Mouse (Mus musculus): ENCODE measurements around the gene Higd2a. TPM values are rescaled to one million over a fixed set of nuclear protein-coding genes. Genes with fewer than 3 reads are reported as not detected.

Higd2a gene
- polyA plus RNA-seq, 1 experiment: 163 TPM

GRCm38 (mm10) chr13:54596870-54597269 lies 6.9 kb downstream of the Higd2a start:
- no peaks in the 10 kb centered on the region for H3K27me3 ChIP-seq (ENCODE audit: control insufficient read depth, insufficient read depth, low read length)
- peaks cover 8% of the 10 kb centered on the region for H3K36me3 ChIP-seq (ENCODE audit: control insufficient read depth, insufficient read depth, low read length)
- H3K27ac ChIP-seq (ENCODE audit: insufficient read depth, low read depth, low read length): no peak overlapping the region; the same call in 1 of the 2 replicates
- 56% methylated on average over 5 of the region's 5 CpGs for WGBS
- TF ChIP-seq CTCF (IDR thresholded peaks at IDR 0.05; ENCODE audit: extremely low read depth, insufficient read length, insufficient replicate concordance, low read depth, low read length) (no peak), POLR2A (IDR thresholded peaks at IDR 0.05; ENCODE audit: low read depth, low read length) (no peak)
- no peak overlapping the region for H3K4me3 ChIP-seq (ENCODE audit: low read depth, low read length)
- peaks cover 18% of the 10 kb centered on the region for H3K4me1 ChIP-seq (ENCODE audit: control insufficient read depth, insufficient read depth, insufficient read length, low read length)

GRCm38 (mm10) chr13:54598622-54599143 lies 8.7 kb downstream of the Higd2a start:
- Histone ChIP-seq H3K27me3 (ENCODE audit: control insufficient read depth, insufficient read depth, low read length) (no peaks in the 10 kb centered on the region), H3K4me3 (ENCODE audit: low read depth, low read length) (no peak overlapping the region), H3K36me3 (ENCODE audit: control insufficient read depth, insufficient read depth, low read length) (peaks cover 5% of the 10 kb centered on the region), H3K27ac (ENCODE audit: insufficient read depth, low read depth, low read length) (no peak overlapping the region; the same call in 1 of the 2 replicates), H3K4me1 (ENCODE audit: control insufficient read depth, insufficient read depth, insufficient read length, low read length) (peaks cover 32% of the 10 kb centered on the region)
- TF ChIP-seq POLR2A (IDR thresholded peaks at IDR 0.05; ENCODE audit: low read depth, low read length) (no peak), CTCF (IDR thresholded peaks at IDR 0.05; ENCODE audit: extremely low read depth, insufficient read length, insufficient replicate concordance, low read depth, low read length) (no peak)
- 55% methylated on average over 12 of the region's 12 CpGs for WGBS

- peak overlapping the region; percentile 96 for H3K27ac ChIP-seq (ENCODE audit: insufficient read depth, low read depth, low read length)
- H3K4me1 ChIP-seq (ENCODE audit: control insufficient read depth, insufficient read depth, insufficient read length, low read length): peaks cover 33% of the 10 kb centered on the region
- WGBS: 17% methylated on average over 3 of the region's 3 CpGs
Observed at GRCm38 (mm10) chr13:54602639-54603111, 12.7 kb downstream of the Higd2a start.

GRCm38 (mm10) chr13:54603501-54603900 lies 13.5 kb downstream of the Higd2a start:
- H3K36me3 ChIP-seq (ENCODE audit: control insufficient read depth, insufficient read depth, low read length): peaks cover 9% of the 10 kb centered on the region
- peaks cover 33% of the 10 kb centered on the region for H3K4me1 ChIP-seq (ENCODE audit: control insufficient read depth, insufficient read depth, insufficient read length, low read length)
- no peaks in the 10 kb centered on the region for H3K27me3 ChIP-seq (ENCODE audit: control insufficient read depth, insufficient read depth, low read length)
- H3K27ac ChIP-seq (ENCODE audit: insufficient read depth, low read depth, low read length): peak overlapping the region; percentile 96
- no peak for TF ChIP-seq POLR2A (IDR thresholded peaks at IDR 0.05; ENCODE audit: low read depth, low read length)
- no peak for TF ChIP-seq CTCF (IDR thresholded peaks at IDR 0.05; ENCODE audit: extremely low read depth, insufficient read length, insufficient replicate concordance, low read depth, low read length)
- H3K4me3 ChIP-seq (ENCODE audit: low read depth, low read length): no peak overlapping the region

More at GRCm38 (mm10) chr13:54602639-54603111, 12.7 kb downstream of the Higd2a start:
- Histone ChIP-seq H3K27me3 (ENCODE audit: control insufficient read depth, insufficient read depth, low read length) (no peaks in the 10 kb centered on the region), H3K4me3 (ENCODE audit: low read depth, low read length) (no peak overlapping the region), H3K36me3 (ENCODE audit: control insufficient read depth, insufficient read depth, low read length) (peaks cover 9% of the 10 kb centered on the region)
- TF ChIP-seq CTCF (IDR thresholded peaks at IDR 0.05; ENCODE audit: extremely low read depth, insufficient read length, insufficient replicate concordance, low read depth, low read length) (no peak), POLR2A (IDR thresholded peaks at IDR 0.05; ENCODE audit: low read depth, low read length) (no peak)

- TF ChIP-seq POLR2A (IDR thresholded peaks at IDR 0.05; ENCODE audit: low read depth, low read length) (no peak), CTCF (IDR thresholded peaks at IDR 0.05; ENCODE audit: extremely low read depth, insufficient read length, insufficient replicate concordance, low read depth, low read length) (no peak)
- H3K4me3 ChIP-seq (ENCODE audit: low read depth, low read length): no peak overlapping the region
- H3K4me1 ChIP-seq (ENCODE audit: control insufficient read depth, insufficient read depth, insufficient read length, low read length): peaks cover 34% of the 10 kb centered on the region
- no peaks in the 10 kb centered on the region for H3K27me3 ChIP-seq (ENCODE audit: control insufficient read depth, insufficient read depth, low read length)
- WGBS: 86% methylated on average over 4 of the region's 4 CpGs
- H3K27ac ChIP-seq (ENCODE audit: insufficient read depth, low read depth, low read length): peak overlapping the region; percentile 92; the same call in 1 of the 2 replicates
- peaks cover 9% of the 10 kb centered on the region for H3K36me3 ChIP-seq (ENCODE audit: control insufficient read depth, insufficient read depth, low read length)
Observed at GRCm38 (mm10) chr13:54604221-54604620, 14.2 kb downstream of the Higd2a start.

GRCm38 (mm10) chr13:54605426-54605825 lies 15.4 kb downstream of the Higd2a start:
- peak overlapping the region; percentile 92 for H3K27ac ChIP-seq (ENCODE audit: insufficient read depth, low read depth, low read length)

GRCm38 (mm10) chr13:54607204-54607603 lies 17.2 kb downstream of the Higd2a start:
- Histone ChIP-seq H3K4me1 (ENCODE audit: control insufficient read depth, insufficient read depth, insufficient read length, low read length) (peaks cover 30% of the 10 kb centered on the region), H3K27ac (ENCODE audit: insufficient read depth, low read depth, low read length) (no peak overlapping the region), H3K27me3 (ENCODE audit: control insufficient read depth, insufficient read depth, low read length) (no peaks in the 10 kb centered on the region), H3K4me3 (ENCODE audit: low read depth, low read length) (no peak overlapping the region), H3K36me3 (ENCODE audit: control insufficient read depth, insufficient read depth, low read length) (peaks cover 9% of the 10 kb centered on the region)
- 66% methylated on average over 5 of the region's 5 CpGs for WGBS
- TF ChIP-seq CTCF (IDR thresholded peaks at IDR 0.05; ENCODE audit: extremely low read depth, insufficient read length, insufficient replicate concordance, low read depth, low read length) (no peak), POLR2A (IDR thresholded peaks at IDR 0.05; ENCODE audit: low read depth, low read length) (no peak)

More at GRCm38 (mm10) chr13:54605426-54605825, 15.4 kb downstream of the Higd2a start:
- Histone ChIP-seq H3K4me1 (ENCODE audit: control insufficient read depth, insufficient read depth, insufficient read length, low read length) (peaks cover 34% of the 10 kb centered on the region), H3K27me3 (ENCODE audit: control insufficient read depth, insufficient read depth, low read length) (no peaks in the 10 kb centered on the region), H3K36me3 (ENCODE audit: control insufficient read depth, insufficient read depth, low read length) (peaks cover 9% of the 10 kb centered on the region), H3K4me3 (ENCODE audit: low read depth, low read length) (no peak overlapping the region)
- TF ChIP-seq CTCF (IDR thresholded peaks at IDR 0.05; ENCODE audit: extremely low read depth, insufficient read length, insufficient replicate concordance, low read depth, low read length): no peak
- TF ChIP-seq POLR2A (IDR thresholded peaks at IDR 0.05; ENCODE audit: low read depth, low read length): no peak
- WGBS: 22% methylated on average over 5 of the region's 5 CpGs

Data from small intestine, adult 2 months (tissue).